ENCODE assay signal across 22 mouse cellular contexts in the genomic region with DNA sequence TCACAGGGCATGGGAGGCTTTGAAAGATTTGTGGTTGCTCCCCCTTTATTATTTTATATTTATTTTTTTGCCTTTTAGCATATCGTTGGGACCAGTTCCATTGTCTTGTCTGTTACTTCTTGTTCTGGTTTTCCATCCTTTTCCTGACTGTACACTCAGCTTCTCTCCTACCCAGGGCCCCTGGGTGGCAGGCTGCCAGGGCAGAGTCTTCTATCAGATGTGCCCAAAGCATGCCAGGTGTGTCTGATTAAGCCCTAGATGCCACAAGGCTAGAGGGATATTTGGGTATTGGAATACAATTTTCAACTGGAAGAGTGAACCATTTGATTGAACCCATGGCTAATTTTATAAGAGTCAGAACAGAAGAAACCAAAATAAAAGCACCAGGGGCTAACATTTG.
DNase-seq lines count a peak whose midpoint lies in the region; ATAC-seq and TF ChIP-seq lines count a peak whose summit lies in the region.
"Had no signal": no experiment of that assay in that cellular context is flagged by ENCODE, and none has a peak within 500 bp of the region (broad histone marks: within the 10 kb centered on the region; RNA-seq: fewer than 3 reads in every experiment).

No protein-coding gene starts in this region.

- peaks cover 3% of the 10 kb centered on the region; the same call in 1 of the 2 replicates for H3K9me3 ChIP-seq in embryonic facial prominence, embryonic 13.5 days
- peaks cover 2% of the 10 kb centered on the region; the same call in 1 of the 2 replicates for H3K9me3 ChIP-seq in embryonic facial prominence, embryonic 10.5 days
- H3K9me3 ChIP-seq in embryonic facial prominence, embryonic 14.5 days (ENCODE audit: control insufficient read depth, low read length) = 0 out of 2 replicates have a peak, but pooled peaks cover 5% of the 10 kb centered on the region
- H3K9me3 ChIP-seq: G1E had no signal

- ATAC-seq in embryonic facial prominence, embryonic 13.5 days (ENCODE audit: insufficient number of reproducible peaks, insufficient read depth, low FRiP score, low TSS enrichment, low read depth) = no peak
- peak; percentile 33; the same call in 1 of the 2 replicates for ATAC-seq in embryonic facial prominence, embryonic 14.5 days (ENCODE audit: low read depth)
- ATAC-seq: activated CD4-positive, CD25-positive, alpha-beta regulatory T cell, adult 4 months; CD4-positive, CD25-positive, alpha-beta regulatory T cell, adult 4 months; Patski had no signal

- no peak for TF ChIP-seq POLR2A in cerebellum, adult 2 months (IDR thresholded peaks at IDR 0.05; ENCODE audit: borderline replicate concordance, insufficient read depth, low read length)

- WGBS in cerebellum, adult 2 months = 80% methylated on average over 1 of the region's 1 CpGs
- 63% methylated on average over 1 of the region's 1 CpGs for WGBS in embryonic facial prominence, embryonic 13.5 days
- WGBS in embryonic facial prominence, embryonic 10.5 days = 86% methylated on average over 1 of the region's 1 CpGs
- 61% methylated on average over 1 of the region's 1 CpGs for WGBS in embryonic facial prominence, embryonic 14.5 days

- H3K36me3 ChIP-seq in embryonic facial prominence, embryonic 13.5 days = no peaks in the 10 kb centered on the region
- H3K36me3 ChIP-seq in embryonic facial prominence, embryonic 10.5 days (replicated peaks) = no peaks in the 10 kb centered on the region
- no peaks in the 10 kb centered on the region for H3K36me3 ChIP-seq in embryonic facial prominence, embryonic 14.5 days (ENCODE audit: control insufficient read depth, insufficient read depth, low read length)
- H3K36me3 ChIP-seq: G1E had no signal

- no peak overlapping the region for H3K4me2 ChIP-seq in embryonic facial prominence, embryonic 13.5 days
- H3K4me2 ChIP-seq in embryonic facial prominence, embryonic 14.5 days (ENCODE audit: low read depth, low read length) = no peak overlapping the region

- no peak overlapping the region for H3K27ac ChIP-seq in cerebellum, adult 2 months (ENCODE audit: insufficient read depth, low read length)
- H3K27ac ChIP-seq in embryonic facial prominence, embryonic 13.5 days = peak overlapping the region; percentile 55; the same call in 1 of the 2 replicates
- H3K27ac ChIP-seq in embryonic facial prominence, embryonic 10.5 days (replicated peaks) = no peak overlapping the region
- H3K27ac ChIP-seq in embryonic facial prominence, embryonic 14.5 days (replicated peaks; ENCODE audit: low read depth, low read length) = no peak overlapping the region

- no peaks in the 10 kb centered on the region for H3K27me3 ChIP-seq in cerebellum, adult 2 months (ENCODE audit: control insufficient read depth, insufficient read depth, low read length)
- H3K27me3 ChIP-seq in embryonic facial prominence, embryonic 13.5 days = no peaks in the 10 kb centered on the region
- H3K27me3 ChIP-seq in embryonic facial prominence, embryonic 10.5 days (replicated peaks; ENCODE audit: low read depth, poor library complexity, severe bottlenecking) = no peaks in the 10 kb centered on the region
- no peaks in the 10 kb centered on the region for H3K27me3 ChIP-seq in embryonic facial prominence, embryonic 14.5 days (replicated peaks; ENCODE audit: control insufficient read depth, insufficient read depth, low read length)
- H3K27me3 ChIP-seq: CH12.LX had no signal

- no peak overlapping the region for H3K4me3 ChIP-seq in cerebellum, adult 2 months (replicated peaks; ENCODE audit: insufficient read depth, low read depth, low read length)
- no peak overlapping the region for H3K4me3 ChIP-seq in embryonic facial prominence, embryonic 13.5 days
- H3K4me3 ChIP-seq in embryonic facial prominence, embryonic 10.5 days = no peak overlapping the region
- no peak overlapping the region for H3K4me3 ChIP-seq in embryonic facial prominence, embryonic 14.5 days (ENCODE audit: low read depth, low read length)

- DNase-seq in cerebellum, postnatal 10 days = peak; percentile 41 to 60
- no peak for DNase-seq in cerebellum, adult 2 months
- DNase-seq in embryonic facial prominence, embryonic 10.5 days (ENCODE audit: low spot score) = no peak
- DNase-seq in heart, adult 11 months = peak; percentile 64
- no peak for DNase-seq in heart, postnatal 25 days (ENCODE audit: low spot score)
- no peak for DNase-seq in embryonic facial prominence, embryonic 14.5 days (ENCODE audit: low spot score)
- no peak for DNase-seq in thymus, postnatal 10 days (ENCODE audit: low spot score in 2 of 2)
- DNase-seq: adrenal gland, adult 2 months; adrenal gland, adult 8-10 months; adrenal gland, postnatal 10 days; adrenal gland, postnatal 14 days; adrenal gland, postnatal 25 days; adrenal gland, postnatal 36 days; B cell, adult 2 months; cerebellum, adult 11 months; cerebellum, adult 11-12 months had no signal

- intact Hi-C loops in heart, postnatal 25 days (cut with DNase I) = no loop called here

- no peak for TF ChIP-seq CTCF in cerebellum, adult 2 months (IDR thresholded peaks at IDR 0.05; ENCODE audit: borderline replicate concordance, insufficient read depth, low read depth, low read length)

- H3K4me1 ChIP-seq in cerebellum, adult 2 months (ENCODE audit: control insufficient read depth, insufficient read depth, low read length) = 0 out of 2 replicates have a peak, but pooled peaks cover 2% of the 10 kb centered on the region
- H3K4me1 ChIP-seq in embryonic facial prominence, embryonic 13.5 days = peaks cover 13% of the 10 kb centered on the region
- peaks cover 19% of the 10 kb centered on the region for H3K4me1 ChIP-seq in embryonic facial prominence, embryonic 10.5 days
- peaks cover 3% of the 10 kb centered on the region; the same call in 1 of the 2 replicates for H3K4me1 ChIP-seq in embryonic facial prominence, embryonic 14.5 days (ENCODE audit: control insufficient read depth, insufficient read depth, low read length)

- no peak overlapping the region for H3K9ac ChIP-seq in embryonic facial prominence, embryonic 13.5 days
- H3K9ac ChIP-seq in embryonic facial prominence, embryonic 14.5 days (ENCODE audit: low read depth, low read length) = no peak overlapping the region

Comparison
In these comparisons a context has a peak if more than half of its experiments do, and no peak if none do; other contexts are left out.
1. DNase-seq: peak in cerebellum, postnatal 10 days (2 of 2) and heart, adult 11 months (single experiment); none in cerebellum, adult 2 months (0 of 2), embryonic facial prominence, embryonic 10.5 days (single experiment), heart, postnatal 25 days (single experiment), embryonic facial prominence, embryonic 14.5 days (single experiment) and thymus, postnatal 10 days (0 of 2).